Mouse (Mus musculus): ENCODE data around the gene Synrg.

DNA sequence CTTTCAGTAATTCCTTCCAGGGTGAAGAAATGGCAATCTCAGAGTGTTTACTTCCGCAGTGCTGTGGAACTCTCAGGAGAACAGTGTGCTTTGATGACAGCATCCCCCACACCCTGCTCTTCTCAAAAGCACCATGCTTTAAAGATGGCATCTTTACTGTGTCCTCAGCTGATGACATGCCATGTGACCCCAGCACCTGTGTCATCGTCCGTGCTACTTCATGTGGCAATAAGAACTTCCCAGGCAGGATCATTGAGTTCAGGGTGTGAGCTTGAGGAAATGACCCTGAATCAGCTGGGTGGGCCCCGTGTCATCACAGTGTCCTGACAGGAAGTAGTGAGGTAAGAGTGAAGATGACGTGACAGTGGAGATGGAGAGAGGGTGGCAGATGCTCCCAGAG, 68.3 kb downstream of the Synrg start:
- TF ChIP-seq CTCF (IDR thresholded peaks at IDR 0.05; ENCODE audit: low read depth, low read length), result no peak
- no peak for TF ChIP-seq POLR2A (IDR thresholded peaks at IDR 0.05; ENCODE audit: extremely low read depth, insufficient read depth, low read length)

Measured in liver, adult 2 months (tissue).